Mouse (Mus musculus) ovary, adult 18-20 months (tissue): ENCODE measurements at regions not wholly inside any gene's neighbourhood (a gene's known extent, or its start where the extent isn't known, plus 50 kb on each side); places are given as distances from the start of the nearest gene placed in this dataset.

Experiments
- DNase-seq: peaks from one replicate; pipeline ENCODE4 v3.0.0; 2022; ENCODE audit warnings: low spot score, mixed read lengths

DNA sequence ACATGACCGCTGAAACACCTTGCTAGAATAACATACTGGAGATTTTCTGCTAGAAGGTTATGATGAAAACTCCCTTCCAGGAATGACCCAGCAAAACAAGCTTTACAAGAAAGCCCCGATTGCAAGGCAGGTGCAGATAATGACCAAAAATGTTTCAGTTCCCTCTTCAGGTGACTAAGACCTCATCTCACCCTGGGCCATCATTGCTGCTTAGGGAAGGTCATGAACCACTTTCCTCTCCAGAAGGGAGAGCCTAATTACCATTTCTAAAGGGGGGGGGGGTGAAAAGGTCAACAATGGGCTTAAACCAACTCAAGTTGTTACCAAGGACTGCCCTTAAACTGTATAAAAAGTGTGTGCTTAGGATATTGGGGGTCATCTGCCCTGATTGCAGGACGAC lies 59.8 kb upstream of the Speer4c start:
- no peak for DNase-seq

DNA sequence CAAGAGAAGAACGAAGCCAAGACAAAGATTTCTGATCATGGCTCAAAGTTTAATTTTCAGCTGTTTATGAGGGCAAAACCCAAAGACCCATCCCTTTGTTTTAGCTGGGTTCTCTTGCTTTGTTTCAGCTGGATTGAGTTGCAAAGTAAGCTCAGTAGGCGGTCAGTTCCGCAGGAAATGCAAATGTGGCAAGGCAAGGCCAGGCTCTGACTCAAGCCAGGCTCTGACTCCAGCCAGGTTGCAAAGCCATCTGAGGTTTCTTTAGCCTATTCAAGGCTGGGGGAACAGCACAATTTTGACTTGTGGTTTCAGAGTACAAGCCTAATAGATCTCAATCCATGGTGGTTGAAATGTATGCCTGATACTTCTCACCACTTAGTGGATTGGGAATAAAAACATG lies 60.5 kb upstream of the Speer4c start:
- no peak for DNase-seq

DNA sequence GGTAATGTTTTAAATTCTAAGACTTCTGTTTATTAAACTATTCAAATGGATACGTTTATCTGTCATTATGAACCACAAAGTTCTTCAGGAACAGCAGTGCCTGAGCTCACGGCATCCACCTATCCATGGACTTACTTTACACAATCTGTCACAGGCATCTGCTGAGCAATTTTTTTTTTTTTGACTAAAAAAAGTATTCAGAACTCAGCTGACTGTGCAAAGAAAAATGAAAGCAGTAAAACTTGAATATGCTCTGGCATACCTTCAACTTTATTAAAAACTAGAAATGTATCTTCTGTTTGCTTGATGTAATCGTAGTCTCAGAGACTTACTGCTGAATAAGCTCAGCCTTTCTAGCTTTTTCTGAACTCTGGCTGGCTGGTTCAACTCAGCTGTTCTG lies 62.0 kb upstream of the Speer4c start:
- no peak for DNase-seq

DNA sequence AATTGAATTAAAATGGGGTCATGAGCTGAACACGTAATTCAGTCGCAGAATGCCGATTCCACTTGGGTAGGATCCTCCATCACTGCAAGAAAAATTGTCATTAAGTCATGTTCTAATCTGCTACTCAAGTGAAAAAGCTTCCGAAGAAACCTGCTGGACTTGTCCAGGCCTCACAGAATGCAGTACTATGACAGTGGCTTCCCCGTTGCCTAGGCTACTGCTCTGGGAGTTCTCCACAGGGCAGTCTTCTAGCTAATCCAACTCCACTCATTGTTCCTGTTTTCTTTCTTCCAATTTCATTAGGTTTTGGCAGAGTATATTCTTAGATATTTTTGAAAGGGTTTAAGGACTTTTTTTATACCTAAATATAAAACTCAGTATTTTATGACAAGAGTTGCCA lies 89.5 kb upstream of the Speer4c start:
- DNase-seq: no peak

DNA sequence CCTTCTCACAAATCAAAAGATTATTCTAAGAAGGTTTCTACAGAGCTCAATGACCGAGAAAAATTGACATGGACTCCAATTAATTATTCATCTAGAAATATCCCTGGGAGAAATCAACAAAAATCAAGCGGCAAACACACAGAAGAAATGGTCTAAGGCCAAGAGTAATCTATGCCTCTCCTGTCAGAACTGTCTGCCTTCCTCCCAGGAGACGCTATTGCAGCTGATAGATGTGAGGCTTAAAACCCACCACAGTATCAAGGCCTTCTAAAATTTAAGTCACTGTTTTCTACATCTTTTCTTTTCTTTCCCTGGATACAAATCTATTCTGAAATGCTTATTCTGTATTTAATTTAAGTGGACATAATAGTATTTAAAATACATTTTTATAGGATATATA lies 102.8 kb upstream of the Speer4c start:
- no peak for DNase-seq

DNA sequence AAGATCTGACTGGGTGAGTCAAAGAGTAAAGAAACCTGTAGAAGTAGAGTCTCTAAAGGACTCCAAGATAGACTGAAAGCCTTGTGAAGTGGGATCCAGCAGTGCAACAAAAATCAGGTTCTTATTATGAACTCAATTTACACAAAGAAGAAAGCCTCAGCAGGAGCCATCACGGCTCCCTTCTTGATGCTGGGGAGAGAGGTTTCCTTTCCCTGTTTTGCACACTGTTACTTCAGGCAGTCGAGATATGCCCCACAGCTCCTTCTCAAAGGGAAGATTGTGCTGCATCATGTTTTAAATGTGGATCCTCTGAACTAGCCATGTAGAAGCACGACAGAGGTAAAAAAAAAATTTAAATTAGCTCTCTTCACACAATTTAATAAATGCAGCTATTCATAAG lies 103.3 kb upstream of the Speer4c start:
- no peak for DNase-seq

DNA sequence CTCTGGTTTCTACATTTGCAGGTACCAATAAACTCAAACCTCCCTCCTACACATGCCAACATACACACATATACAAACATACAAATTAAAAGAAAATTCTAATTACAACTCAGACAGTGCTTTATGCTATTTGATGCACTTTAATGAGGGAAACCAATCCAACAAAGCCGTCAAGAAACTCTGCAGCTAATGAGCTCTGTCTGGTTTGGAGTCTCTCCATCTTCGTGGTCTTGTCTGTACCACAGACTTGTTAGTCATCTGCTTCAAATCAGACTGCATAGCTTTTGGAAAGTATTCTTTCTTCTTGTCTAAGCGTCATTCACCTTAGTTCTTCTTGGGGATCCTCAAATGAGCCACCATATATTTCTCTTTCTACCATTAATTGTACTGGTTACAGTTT lies 108.9 kb upstream of the Speer4c start:
- DNase-seq: no peak

DNA sequence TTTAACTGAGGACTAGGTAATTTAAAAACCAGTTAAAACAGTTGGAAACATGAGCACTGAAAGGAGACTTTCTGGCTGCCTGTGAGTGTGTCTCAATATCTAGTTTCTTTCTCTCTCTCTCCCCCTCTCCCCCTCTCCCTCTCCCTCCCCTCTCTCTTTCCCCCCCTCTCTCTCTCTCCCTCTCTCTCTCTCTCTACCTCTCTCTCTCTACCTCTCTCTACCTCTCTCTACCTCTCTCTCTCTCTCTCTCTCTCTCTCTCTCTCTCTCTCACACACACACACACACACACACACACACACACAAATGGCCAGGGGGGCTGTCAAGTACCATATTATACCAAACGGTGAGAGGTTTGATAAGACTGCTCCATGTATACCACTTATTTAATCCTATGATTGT lies 103.0 kb upstream of the Cacna2d1 start:
- DNase-seq: no peak

DNA sequence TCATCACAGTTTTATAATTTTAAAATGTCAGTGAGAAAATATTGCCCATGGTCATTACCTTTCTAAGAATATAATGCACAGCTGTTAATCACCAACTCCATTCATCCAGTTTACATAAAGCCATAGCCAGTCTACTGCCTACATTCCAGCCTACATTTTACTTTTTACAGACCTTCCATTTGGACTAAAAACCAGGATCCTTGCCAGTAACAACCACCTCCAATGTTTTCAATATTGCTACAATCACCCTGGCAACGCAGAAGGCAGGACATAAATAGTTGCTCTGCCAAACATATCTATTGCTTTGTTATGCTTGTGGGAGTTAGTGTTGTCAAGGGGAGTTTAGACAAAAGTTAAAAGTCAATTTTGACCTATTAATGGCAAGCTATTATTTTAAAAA lies 102.2 kb upstream of the Cacna2d1 start:
- no peak for DNase-seq

DNA sequence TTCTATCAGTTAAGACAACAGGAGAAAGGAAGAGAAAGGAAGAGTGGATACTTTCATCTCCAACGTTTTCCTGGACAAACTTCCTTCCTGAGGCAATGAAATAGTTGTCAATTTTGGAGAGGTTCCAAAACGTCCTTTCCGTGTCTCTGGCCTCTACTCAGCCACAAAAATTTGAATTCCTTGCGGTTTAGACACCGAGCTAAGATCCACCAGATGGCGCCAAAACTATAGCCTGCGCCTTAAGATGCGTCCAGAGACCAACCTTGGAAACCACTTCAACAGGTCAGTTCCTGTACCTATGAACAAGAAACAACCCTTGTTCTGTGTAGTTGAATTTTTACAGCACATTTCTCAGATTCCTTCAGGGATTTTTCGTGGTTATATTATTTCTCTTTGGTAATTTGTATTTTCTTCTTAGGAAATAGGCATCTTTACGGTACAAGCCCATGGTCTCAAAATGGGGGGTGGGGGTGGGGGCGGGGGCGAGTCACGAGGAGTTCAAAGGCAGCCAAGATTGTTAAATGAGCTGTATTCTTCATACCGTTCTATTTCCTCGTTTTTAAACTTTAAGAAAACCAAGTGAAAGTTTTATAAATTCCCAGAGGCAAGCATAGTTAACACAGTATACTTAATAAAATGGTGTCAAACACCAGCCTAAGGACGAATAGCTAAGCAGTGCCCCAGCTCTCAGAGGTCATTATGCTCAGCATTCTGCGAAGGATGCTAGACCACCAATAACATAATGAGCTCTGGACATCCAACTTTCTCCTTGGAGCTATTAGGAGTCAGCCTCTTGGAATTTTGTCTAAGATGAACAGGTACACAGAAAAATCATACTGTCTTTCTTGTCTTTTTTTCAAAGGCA lies 96.2 kb upstream of the Cacna2d1 start:
- peak; percentile 45 for DNase-seq

DNA sequence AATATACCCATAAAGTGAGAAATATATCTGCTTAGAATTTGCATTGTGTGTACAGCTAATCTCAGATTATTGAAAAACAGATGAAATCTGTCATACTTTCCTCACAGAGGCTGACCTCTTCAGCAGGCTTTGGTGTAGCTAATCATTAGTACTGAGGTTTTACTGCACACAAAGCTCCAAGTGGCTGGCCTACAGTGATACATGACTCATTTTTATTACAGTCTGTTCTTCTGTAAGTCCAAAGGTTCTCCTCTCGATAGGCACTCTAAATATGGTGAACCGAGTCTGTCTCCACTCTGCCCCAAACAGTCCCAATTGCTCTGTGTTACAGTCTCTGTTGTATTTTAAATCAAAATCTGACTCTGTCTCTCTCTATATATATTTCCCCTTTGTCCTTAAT lies 87.7 kb upstream of the Cacna2d1 start:
- DNase-seq: no peak

DNA sequence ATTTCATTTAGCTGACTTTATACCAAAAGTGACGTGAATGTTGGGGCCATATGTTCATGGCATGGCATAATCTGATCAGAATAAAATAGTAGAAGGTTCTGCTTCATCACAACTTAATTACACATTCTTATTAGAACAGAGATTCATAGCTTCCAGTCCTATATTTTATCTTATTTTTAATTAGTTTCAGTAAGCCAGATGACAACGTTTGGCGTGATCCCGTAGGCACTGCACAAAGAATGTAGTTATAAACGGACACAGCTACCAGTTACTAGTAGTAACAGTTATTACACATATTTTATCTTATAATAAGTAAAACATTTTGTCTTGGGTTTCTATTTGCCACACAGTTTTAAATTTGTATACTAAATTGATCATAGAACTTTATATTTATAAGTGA lies 85.0 kb upstream of the Cacna2d1 start:
- no peak for DNase-seq

DNA sequence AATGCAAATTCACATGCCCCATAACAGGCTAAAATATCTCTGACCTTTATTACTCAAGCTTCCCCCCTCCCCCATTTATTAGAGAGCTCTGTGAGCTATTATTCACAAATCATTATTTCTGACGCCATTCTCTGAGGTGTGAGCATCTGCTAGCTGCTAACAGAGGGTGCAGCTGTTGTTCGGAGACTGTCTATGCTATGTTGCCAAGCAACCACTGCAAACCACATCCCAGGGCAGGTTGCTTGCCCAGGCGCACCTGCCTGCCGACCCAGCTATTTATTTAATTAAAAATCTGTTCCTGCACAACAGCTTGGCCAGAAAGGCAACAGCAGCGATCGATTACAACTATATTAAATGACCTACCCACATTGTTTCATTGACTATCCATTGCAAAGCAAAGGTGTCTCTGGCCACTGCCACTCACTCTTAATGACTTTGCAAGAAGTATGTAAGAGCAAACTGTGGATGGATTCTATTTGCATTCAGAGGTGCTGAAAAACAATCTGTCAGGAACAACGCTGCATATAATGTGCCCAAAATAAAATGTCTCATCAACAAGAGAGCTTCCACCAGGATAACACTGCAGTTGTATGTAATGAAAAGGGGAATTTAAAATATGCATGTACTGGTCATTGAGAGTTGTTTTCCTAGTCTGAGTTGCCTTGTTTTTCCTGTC lies 84.2 kb upstream of the Cacna2d1 start:
- no peak for DNase-seq

DNA sequence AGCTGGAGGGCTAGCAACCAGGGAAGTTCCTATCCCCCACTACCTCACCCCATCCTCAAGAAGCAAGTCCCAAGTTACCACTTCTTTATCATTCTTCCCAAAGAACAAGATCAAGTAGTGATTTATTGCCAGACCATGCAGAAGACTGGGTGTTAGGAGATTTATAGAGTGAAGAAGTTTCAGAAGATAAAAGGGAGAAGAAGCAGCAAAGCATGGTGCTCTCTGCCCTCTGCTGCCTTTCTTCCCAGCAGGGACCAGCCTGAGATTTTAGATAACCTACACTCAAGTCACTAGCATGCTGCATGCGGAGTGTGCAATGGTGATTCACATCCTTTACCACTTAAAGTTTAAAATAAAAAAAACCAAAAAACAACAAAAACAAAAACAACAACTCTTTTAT lies 79.7 kb upstream of the Cacna2d1 start:
- DNase-seq: no peak

DNA sequence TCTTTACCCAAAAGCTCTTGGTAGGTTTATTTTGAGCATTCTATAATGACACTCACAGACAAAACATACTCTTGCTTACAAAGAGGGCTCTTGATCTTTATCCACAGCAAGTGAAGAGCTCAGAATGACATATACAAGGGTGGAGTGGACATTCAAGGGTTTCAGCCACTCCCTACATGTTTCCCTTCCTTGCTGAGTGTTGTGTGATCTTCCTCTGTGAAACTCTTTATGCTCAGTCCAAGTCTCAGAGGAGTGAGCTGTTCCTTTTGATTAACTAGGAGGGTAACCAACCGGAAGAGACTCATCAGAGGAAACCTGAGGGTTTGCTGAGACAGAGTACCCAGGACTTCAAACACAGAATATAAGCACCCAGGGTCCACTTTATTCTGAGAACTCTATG lies 77.5 kb upstream of the Cacna2d1 start:
- DNase-seq: no peak

DNA sequence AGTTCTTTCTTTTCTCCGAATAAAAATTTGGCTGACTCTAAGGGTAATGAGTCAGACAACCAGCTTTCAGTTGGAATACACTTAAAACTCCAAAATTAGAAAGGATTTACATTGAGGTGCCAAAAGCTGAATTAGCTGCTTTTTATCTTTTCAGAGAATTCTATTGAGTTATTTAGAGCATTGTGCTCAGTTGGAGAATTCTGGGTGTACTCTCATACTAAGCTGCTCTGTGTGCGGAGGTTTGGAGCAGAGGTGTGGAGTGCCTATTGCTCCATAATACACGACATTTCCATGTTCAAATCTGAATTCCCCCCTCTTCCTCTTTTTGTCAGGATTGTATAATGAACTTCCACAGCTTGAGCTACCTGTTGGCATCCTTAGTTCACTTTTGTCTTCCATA lies 60.4 kb upstream of the Cacna2d1 start:
- DNase-seq: no peak

DNA sequence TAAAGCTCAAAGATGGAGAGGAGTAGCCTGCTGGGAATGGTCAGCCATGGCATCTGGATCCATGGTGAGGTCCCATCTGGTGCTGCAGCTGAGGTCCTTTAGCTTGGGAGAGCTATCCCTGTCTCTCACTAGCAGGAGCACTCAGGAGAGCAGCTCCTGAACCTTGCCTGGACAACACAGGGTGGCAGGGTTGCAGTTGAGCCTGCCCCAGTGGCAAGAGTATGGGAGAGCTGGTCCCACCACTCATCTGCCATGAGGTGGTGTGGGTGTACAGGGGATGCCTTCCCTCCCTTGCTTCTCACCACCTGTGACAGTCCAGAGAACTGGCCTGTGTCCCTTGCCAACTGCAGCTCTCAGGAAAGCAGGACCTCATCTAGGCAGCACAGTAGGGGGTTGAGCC lies 51.5 kb upstream of the Cacna2d1 start:
- DNase-seq: no peak
